Mouse (Mus musculus) kidney, adult 11 months (tissue): ENCODE measurements around the gene Osgepl1.
"Not testable (repeated sequence)": the region's sequence is repeated elsewhere in the genome, so short reads cannot be mapped to it uniquely, and the experiment has no call there.

ENCODE experiments used
- DNase-seq: peaks from one replicate; pipeline ENCODE4 v3.0.0; 2022

The Osgepl1 gene

DNA sequence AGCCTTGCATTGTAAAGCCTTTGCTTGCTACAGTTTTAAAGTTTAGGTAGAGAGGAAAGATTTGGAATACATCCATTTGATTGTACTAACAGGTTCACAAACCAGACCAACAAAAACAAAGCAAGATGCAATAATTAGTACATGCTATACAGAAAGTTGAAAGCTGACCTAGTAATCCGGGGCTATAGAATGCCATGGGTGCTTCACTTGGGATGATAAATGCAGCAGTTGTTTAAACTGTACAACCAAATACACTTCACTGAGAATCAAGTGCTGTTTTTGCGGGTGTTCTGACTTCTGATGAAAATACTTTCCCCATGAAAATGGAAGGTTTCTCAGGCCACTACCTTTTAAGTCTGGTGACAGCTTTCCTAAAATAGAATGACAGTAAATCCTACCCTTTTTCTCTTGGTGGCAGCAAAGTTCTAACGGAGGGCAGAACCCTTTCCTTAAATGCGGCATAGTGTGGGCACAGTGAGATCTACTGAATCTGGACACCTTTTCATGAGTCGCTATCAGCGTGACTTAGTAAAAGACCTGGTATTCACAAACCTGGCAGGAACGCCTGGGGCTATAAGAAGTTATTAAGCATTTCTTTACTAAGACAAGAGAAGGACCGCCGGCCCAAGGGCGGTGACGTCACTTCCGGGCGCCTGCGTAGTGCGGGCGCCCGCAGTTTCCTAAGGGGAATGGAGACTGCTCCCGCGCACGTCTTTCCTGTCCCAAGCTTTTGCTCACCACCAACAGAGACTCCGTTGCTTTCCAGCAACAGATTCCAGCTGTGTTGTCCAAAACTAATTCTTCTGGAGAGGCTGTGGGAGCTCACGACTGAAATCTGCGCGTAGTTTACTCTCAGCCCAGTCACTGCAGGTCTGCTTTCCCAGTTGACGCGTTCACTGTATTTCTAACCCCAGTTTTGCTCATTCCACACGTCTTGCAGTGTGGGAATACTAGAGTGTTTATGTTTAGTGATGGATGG, at the start of gene Osgepl1:
Osgepl1 (plus strand) TSS at position 636 of the 979 bp plus-strand sequence.
- peak; percentile 76 for DNase-seq

DNA sequence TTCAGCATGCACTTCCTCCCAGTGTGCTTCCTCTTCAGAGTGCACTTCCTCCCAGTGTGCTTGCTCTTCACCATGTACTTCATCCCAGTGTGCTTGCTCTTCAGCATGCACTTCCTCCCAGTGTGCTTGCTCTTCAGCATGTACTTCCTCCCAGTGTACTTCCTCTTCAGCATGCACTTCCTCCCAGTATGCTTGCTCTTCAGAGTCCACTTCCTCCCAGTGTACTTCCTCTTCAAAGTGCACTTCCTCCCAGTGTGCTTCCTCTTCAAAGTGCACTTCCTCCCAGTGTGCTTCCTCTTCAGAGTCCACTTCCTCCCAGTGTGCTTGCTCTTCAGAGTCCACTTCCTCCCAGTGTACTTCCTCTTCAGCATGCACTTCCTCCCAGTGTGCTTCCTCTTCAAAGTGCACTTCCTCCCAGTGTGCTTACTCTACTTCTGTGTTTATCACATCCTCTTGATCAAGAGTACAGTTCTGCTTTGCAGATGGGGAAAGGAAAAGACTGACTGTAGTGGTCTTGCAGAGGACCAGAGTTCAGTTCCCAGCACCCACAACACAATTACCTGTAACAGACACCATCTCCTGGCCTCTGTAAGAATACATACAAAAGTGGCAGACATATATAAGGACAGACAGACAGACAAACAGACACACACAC, 48.3 kb upstream of the Osgepl1 start:
- not testable (repeated sequence) for DNase-seq

DNA sequence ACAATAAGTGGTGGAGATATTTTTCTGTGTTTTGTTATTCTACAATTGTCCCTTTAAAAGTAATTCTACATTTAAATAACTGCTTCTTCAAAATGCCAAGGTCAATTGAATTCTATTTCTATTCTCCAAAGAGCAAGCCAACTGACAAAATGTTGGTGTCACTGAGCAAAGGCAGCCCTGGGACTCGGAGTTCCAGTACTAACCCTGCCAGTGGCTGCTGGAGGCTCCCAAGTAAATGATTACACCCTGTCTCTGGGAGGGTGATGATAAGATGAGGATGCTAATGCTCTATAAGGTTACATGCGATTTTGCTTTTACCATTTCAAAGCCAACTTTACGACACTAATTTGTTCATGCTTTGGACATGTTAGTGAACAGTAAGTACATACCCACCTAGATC, 43.5 kb upstream of the Osgepl1 start:
- DNase-seq, result no peak

DNA sequence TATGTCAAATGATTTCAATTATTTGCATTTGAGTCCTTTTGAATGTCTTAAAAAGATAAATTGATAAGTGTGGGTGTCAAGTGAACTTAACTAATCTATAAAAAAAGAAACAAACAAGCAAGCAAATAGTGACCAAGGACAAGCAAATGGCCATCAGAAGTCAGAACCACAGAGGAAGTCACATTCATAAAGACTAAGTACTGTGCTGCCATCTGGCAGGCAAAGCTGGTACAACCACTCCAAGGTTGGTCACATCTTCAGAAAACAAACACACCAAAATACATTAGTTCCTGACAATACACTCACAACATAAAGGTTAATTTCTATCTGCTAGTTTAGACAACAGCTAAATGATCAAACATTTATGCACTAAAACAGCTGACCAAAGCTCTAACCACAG, 40.8 kb upstream of the Osgepl1 start:
- no peak for DNase-seq

DNA sequence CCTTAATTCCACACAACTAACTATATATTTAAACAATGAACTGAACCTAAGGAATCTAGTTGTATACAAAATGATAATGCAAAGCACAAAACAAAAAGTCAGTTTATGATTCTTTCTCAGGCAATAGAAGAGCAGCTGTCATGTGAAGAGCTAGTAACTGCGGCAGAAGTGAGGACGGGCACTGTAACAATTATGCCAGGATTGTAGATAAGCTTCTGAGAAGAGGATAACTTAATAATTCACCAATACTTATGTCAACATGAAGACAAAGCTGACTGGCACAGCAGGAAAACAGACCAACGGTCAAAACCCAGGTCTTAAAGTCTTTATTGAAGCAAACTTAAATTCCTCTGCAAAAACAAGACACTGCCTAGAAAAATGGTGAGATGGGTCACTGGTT, 22.2 kb upstream of the Osgepl1 start:
- DNase-seq, result no peak

DNA sequence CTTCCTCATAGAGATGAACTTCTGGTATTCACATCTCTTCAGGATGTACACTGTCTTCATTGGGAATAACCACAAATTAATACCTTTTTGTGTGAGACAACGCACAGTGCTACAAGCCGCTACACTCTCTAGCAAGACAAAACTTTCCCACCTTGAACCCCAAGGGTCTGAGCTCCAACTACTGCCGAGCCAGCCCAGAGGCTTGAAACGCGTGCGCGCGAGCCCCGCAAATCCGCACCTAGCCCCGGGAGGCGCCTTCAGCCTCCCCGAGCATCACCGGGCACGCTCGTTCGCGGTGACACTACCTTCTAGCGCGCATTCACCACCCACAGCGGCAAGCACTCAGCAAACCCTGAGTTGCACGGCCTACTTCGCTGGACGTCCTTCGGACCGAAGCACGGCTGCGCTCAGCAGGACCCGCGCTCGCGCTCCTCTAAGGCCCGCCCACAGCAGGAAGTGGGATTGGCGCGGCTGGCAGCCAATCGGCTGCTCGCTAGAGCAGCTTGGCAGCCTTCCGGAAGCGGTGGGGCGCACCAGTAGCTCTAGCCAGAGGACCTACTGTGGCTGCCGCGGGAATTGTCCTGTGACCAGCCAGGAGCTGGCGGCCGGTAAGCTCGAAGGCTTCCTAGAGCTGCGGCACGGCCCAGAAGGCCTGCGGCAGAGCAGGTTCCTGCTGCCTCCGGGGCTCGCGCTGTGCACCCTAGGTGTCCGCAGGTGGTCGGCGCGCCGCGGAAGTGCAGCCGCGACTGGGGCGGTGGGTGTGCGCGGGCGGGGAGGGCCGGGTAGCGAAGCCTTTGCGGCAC, 16.6 kb upstream of the Osgepl1 start, which contains the start of the genes Pms1, Ormdl1 and Gm28778:
Pms1 (minus strand) TSS at position 438 of the 803 bp plus-strand sequence.
Ormdl1 (plus strand) TSS at position 515 of the 803 bp plus-strand sequence.
Gm28778 (plus strand) TSS at position 531 of the 803 bp plus-strand sequence.
- DNase-seq, result peak; percentile 94

DNA sequence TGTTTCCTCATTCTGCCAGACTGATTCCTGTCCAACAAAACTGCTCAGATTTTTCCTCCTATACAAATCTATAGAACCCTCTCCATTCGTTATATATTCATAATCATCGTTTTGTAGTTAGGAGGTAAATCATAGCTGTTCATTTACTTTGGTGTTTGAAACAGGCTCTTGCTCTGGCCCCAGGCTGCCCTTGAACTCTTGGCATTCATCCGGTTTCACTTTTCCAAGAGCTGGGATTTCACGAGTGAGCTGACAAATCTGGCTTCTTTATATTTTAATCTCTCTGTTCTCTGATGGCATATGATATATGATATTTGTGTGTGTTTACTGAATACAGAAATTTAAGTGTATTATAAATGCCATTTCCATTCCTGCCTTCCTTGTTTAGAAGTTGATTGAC, 12.9 kb upstream of the Osgepl1 start:
- DNase-seq, result no peak

DNA sequence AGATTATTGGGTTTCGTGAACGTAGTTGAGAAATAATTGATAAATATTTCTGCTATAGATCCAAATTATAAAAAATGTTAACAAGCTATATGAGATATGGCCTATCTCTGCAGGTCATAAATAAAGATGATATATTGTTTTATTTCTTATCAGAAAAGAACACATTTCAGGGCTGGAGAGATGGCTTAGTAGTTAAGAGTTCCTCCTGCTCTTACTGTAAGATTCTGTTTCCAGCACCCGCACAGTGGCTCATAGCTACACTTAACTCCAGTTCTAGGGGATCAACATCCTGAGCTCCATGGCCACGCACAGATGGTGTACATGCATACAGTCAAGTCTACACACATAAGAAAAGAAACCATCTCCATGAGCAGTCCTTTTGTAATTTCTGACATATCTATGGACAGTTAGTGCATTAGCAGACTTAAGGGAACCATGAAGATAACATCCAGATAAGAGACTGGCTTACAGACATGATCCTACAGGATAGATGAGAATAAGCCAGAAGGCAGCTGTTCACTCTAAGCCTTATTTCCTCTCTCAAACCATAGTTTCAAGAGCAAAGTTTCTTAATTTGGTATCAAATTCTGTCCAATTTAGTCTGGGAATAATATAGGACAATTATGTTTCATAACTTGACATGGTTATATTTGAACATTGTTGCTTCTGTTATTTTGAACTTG, 8.4 kb downstream of the Osgepl1 start:
- DNase-seq, result no peak

DNA sequence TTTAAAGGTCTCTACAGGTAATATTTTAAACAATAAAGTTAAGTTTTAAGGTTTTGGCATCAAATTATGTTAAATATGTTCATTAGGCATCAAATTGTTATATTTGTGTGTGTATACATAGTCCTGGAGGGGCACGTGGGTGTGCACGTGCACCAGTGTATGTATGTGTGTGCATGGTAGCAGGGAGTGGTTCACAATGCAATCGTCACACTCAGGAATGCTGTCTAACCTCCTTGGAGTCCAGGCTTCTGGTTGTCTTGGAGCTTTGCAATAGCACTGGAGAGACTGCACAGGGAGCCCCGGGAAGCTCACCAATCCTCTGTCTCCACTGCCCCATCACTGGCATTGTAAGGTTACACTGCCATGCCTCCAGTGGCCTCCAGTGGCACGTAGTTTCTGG, 9.8 kb downstream of the Osgepl1 start:
- no peak for DNase-seq

DNA sequence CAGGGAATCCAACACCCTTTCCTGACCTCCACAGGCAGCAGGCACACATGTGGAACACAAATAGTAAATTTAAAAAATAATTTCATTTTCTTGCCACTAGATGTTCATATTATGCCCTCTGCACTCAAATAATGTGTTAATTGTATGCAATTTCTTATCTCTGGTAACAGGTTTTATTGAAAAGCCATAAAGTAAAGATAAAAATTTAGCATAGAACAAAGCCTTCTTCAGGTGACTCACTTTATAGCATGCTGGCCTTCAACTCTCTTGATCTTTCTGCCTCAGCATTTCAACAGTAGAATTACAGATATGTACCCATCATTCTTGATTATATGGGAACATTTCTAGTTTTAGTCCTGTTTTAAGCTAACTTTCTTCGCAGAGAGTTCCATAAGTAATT, 10.9 kb downstream of the Osgepl1 start:
- DNase-seq, result no peak

DNA sequence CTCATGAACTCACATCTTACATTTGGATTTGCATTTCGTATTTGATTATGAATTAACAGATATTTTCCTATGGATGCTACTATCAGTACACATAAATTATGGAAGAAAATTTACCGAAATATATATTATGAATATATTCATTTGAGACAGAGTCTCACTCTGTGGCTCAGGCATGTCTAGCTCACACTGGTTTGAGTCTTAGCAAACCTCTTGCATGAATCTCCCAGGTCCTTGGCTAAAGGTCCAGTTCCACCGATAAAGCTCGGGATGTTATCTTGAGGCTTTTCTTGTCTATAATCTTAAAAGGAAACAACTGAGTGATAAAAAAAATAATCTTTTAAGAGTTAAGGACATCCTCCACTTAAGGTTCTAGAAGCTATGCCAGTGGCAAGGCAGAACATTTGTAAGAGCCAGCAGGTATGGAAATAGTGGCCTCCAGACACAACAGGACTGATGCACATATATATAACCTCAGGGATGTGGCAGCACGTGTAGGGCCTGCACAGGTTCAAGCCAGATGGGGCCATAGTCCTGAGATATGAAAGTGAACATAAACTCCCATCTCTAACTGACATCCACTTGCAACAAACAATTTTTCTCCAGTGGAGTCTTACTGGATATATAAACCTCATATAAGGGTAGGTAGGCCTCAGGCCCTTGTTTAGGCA, 11.5 kb downstream of the Osgepl1 start:
- no peak for DNase-seq

DNA sequence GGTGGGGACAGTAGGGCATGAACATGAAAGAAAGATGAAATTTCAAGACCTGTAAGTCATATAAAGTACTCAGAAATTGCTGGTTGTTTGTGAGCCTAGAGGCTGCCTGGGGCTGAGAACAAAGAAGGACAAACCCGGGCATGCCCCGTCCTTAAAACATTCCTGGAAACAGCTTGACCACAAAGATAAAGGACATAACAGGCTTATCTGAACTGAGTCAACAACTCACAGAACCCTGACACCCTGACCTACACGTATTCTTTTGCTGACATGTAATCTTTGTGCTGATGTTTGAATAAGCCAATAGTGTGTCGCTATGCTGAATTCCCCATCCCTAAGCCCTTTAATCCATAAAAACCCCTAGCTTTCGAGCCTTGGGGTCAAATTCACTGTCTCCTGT, 20.1 kb downstream of the Osgepl1 start:
- DNase-seq, result not testable (repeated sequence)

DNA sequence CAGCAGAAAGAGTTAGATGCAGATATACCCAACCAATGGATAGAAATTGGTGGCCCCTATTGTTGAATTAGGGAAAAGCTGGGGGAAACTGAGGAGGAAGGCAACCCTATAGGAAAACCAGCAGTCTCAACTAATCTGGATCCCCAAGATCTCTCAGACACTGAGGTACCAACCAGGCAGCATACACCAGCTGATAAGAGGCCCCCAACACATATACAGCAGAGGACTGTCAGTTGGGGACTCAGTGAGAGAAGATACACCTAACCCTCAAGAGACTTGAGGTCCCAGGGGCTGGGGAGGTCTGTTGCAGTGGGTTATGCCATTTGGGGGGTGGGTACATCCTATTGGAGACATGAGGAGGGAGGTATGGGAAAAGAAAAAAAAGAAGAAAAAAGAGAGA, 22.0 kb downstream of the Osgepl1 start:
- DNase-seq, result no peak

DNA sequence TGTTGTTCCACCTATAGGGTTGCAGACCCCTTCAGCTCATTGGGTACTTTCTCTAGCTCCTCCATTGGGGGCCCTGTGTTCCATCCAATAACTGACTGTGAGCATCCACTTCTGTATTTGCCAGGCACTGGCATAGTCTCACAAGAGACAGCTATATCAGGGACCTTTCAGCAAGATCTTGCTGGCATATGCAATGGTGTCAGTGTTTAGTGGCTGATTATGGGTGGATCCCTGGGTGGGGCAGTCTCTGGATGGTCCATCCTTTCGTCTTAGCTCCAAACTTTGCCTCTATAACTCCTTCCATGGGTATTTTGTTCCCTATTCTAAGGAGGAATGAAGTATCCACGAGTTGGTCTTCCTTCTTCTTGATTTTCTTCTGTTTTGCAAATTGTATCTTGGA, 24.0 kb downstream of the Osgepl1 start:
- not testable (repeated sequence) for DNase-seq

DNA sequence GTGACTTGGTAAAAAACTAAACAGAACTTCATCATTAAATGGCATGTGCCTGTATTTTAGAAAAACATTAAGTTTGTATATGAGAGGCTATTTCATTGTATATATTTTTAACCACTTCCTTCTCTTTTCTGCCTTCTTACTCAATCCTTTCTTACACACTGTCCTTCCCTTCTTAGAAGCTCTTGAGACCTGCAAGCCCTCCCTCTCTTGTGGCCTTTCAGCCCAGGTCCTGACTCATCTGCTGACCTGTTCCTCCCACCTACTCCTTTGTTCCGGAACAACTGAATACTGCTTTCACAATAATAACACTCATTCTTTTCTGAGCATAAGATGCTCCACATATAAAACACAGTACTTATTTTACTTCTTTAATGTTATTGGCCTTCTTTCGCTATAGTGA, 27.6 kb downstream of the Osgepl1 start:
- no peak for DNase-seq

DNA sequence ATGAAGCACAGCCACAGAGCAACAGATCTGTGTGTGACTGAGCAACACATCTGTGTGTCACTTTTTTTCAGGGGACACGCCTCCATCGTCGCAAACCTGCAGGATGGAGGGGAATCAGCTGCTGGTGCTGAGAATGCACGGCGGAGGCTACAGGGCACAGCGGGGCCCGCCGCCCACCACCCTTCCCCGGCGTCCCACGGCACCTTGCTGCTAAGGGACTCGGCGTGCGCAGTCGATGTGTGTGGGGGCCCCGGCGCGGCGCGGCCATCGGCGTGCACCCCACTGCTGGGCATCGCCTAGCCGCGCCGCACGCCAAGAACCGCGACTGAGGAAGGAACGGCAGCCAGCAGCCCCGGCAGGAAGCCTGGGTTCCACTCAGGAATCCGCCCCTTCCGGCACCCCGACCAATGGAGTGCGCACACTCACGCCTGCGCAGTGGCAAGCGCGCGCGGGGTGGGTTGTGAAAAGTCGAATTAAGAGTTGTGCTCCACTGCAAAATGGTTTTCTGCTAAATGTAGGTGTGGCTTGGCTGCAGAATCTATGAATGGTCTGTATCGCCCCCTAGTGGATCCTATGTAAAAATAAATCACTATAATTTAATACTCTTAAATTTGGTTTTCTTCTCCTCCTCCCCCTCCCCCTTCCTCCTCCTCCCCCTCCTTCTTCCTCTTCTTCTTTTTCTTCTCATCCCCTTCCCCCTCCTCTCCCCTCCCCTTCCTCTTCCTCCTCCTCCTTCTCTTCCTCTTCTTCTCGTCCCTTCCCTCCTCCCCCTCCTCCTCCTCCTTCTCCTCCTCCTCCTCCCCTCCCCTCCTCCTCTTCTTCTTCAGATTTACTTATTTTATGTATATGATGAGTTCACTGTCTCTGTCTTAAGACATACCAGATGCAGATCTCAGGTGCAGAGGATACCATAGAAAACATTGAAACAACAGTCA, 39.2 kb downstream of the Osgepl1 start, which contains the start of the genes Asdurf, Gm28551 and Asnsd1:
Asdurf (minus strand) TSS at position 293 of the 935 bp plus-strand sequence.
Gm28551 (minus strand) TSS at position 341 of the 935 bp plus-strand sequence.
Asnsd1 (minus strand) TSS at position 426 of the 935 bp plus-strand sequence.
- DNase-seq, result peak; percentile 97

DNA sequence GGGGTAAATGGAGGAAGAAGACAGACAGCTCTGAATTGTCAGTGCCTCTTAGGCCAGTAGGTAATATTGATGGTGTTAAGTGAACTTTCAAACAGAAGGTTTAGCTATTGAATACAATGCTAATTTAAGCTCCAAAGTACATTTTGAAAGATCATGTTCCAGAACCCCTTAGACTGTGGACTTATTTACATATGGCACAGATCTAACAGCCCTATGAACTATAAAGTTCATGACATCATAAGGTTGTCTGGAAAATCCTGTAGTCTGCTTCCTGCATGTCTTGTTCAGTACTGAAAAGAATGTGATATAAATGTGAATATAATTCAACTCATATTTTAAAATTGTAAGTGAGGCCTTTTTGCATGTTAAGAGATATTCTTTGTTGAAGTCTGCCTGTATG, 45.6 kb downstream of the Osgepl1 start:
- DNase-seq, result no peak
